Mouse (Mus musculus): ENCODE measurements around the gene Sema6c. TPM values are rescaled to one million over a fixed set of nuclear protein-coding genes. Genes with fewer than 3 reads are reported as not detected.

Sema6c gene
- total RNA-seq, 2 experiments from 2014 or later = 141 to 155 TPM

Small RNAs within 50 kb of the gene (microRNA-seq; reads per million reads assigned to microRNA genes)
- gene Mir8099-1 = not detected

Other genes starting within 250 kb of the Sema6c start
- 1 to 10 TPM; 3.8 to 4.8 TPM for gene Selenbp1, start 227.4 kb upstream of the Sema6c start, total RNA-seq (2021)
- gene Rfx5, start 206.4 kb upstream of the Sema6c start, total RNA-seq (2021) = 10 to 100 TPM; 19.6 to 27.6 TPM
- gene Pi4kb, start 185.7 kb upstream of the Sema6c start, total RNA-seq (2021) = 10 to 100 TPM; 50.0 to 56.4 TPM
- 10 to 100 TPM; 23.6 to 25.4 TPM for gene Zfp687, start 145.0 kb upstream of the Sema6c start, total RNA-seq (2021)
- 100 to 1,000 TPM; 144 to 158 TPM for gene Psmd4, start 117.8 kb upstream of the Sema6c start, total RNA-seq (2021)
- 10 to 100 TPM; 20.1 to 25.3 TPM for gene Pip5k1a, start 53.5 kb upstream of the Sema6c start, total RNA-seq (2021)
- 10 to 100 TPM; 77.2 to 78.4 TPM for gene Vps72, start 49.4 kb upstream of the Sema6c start, total RNA-seq (2021)
- 1 to 10 TPM in 1 of 2 experiments, under 1 TPM in 1; 0.87 to 1.0 TPM for gene Tmod4, start 36.0 kb upstream of the Sema6c start, total RNA-seq (2021)
- 10 to 100 TPM; 39.9 to 43.2 TPM for gene Scnm1, start 26.4 kb upstream of the Sema6c start, total RNA-seq (2021)
- gene Lysmd1, start 26.4 kb upstream of the Sema6c start, total RNA-seq (2021) = 10 to 100 TPM; 19.8 to 23.0 TPM
- under 1 TPM; 0.74 to 0.92 TPM for gene Tnfaip8l2, start 18.1 kb upstream of the Sema6c start, total RNA-seq (2021)
- gene Gabpb2, start 57.5 kb downstream of the Sema6c start, total RNA-seq (2021) = 1 to 10 TPM; 9.0 TPM
- 10 to 100 TPM; 62.1 to 62.4 TPM for gene Cdc42se1, start 68.3 kb downstream of the Sema6c start, total RNA-seq (2021)
- gene Mllt11, start 71.7 kb downstream of the Sema6c start, total RNA-seq (2021) = 100 to 1,000 TPM; 668 to 674 TPM
- gene Gm128, start 81.1 kb downstream of the Sema6c start, total RNA-seq (2021) = not detected
- under 1 TPM; 0.36 to 0.74 TPM for gene Bnipl, start 90.7 kb downstream of the Sema6c start, total RNA-seq (2021)
- 10 to 100 TPM; 29.7 to 32.6 TPM for gene Mindy1, start 120.9 kb downstream of the Sema6c start, total RNA-seq (2021)
- gene Prune1, start 121.6 kb downstream of the Sema6c start, total RNA-seq (2021) = 10 to 100 TPM; 63.9 to 69.3 TPM
- 1 to 10 TPM; 1.0 to 1.2 TPM for gene Anxa9, start 146.7 kb downstream of the Sema6c start, total RNA-seq (2021)
- gene Cers2, start 154.3 kb downstream of the Sema6c start, total RNA-seq (2021) = 10 to 100 TPM; 53.4 to 54.4 TPM
- 10 to 100 TPM; 60.0 to 64.4 TPM for gene Setdb1, start 196.7 kb downstream of the Sema6c start, total RNA-seq (2021)
- not detected for gene 4930558C23Rik, start 242.4 kb downstream of the Sema6c start, total RNA-seq (2021)

All from left cerebral cortex, postnatal 4 days (tissue).